Mouse (Mus musculus): ENCODE measurements at regions not wholly inside any gene's neighbourhood (a gene's known extent, or its start where the extent isn't known, plus 50 kb on each side); places are given as distances from the start of the nearest gene placed in this dataset.

- TF ChIP-seq CTCF (IDR thresholded peaks at IDR 0.05; ENCODE audit: borderline replicate concordance, extremely low read depth, insufficient read depth, insufficient read length) = no peak
- no peak for TF ChIP-seq POLR2A (IDR thresholded peaks at IDR 0.05; ENCODE audit: borderline replicate concordance, extremely low read depth, insufficient read depth, insufficient read length, poor library complexity, severe bottlenecking)
These were observed 457.1 kb downstream of the Pid1 start for GRCm38 (mm10) chr1:83906906-83907305.

Data from brain, embryonic 14.5 days (tissue).